Mouse (Mus musculus): Measurements from ENCODE around the gene Toe1. TPM values are rescaled to one million over a fixed set of nuclear protein-coding genes. Genes with fewer than 3 reads are reported as not detected.
A peak's percentile ranks its signal among the peaks of the same experiment; 100 is the strongest.

The Toe1 gene
- total RNA-seq, 2 experiments from 2014 or later, result 5.6 to 5.7 TPM

DNA sequence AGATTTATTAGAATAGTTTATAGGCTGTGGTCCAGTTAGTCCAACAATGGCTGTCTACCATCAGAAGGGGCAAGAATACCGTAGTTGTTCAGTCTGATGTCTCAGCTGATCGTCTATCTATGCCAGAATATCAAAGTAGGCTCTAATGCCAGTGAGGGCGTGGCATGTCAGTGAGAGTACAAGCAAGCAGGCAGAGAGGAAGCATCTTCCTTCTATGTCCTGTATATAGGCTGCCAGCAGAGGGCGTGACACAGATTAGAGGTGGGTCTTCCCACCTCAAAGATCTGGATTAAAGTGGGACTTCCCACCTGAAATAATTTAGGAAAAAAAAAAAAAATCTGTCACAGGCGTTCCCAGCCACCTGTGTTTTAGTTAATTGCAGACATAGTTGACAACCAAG is 7.5 kb downstream of the Toe1 start:
- no peak for DNase-seq
- intact Hi-C loops (cut with DNase I; ENCODE audit: low total_unique reads), result no loop called here

GRCm38 (mm10) chr4:116796442-116797110 is 10.9 kb downstream of the Toe1 start:
- DNase-seq, result no peak

DNA sequence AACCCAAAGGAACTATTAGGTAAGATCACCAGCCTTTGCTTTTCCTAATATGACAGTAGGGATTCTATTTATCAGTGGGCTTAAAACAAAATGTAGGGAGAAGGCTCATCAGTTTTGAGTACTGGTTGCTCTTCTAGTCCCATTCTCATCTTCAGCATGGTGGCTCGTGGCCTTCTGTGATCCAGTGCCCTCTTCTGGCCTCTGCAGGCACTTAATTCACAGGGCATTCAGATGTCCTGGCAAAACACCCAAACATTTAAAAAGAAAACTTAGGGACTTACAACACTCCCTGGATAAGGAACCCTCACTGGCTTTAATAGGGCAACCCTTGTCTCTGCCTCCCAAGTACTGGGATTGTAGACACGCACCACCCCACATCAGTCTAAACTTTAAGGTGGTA is 13.2 kb downstream of the Toe1 start:
- no peak for DNase-seq
- intact Hi-C loops (cut with DNase I; ENCODE audit: low total_unique reads), result no loop called here

More at GRCm38 (mm10) chr4:116796442-116797110, 10.9 kb downstream of the Toe1 start:
- intact Hi-C loops (cut with DNase I; ENCODE audit: low total_unique reads), result no loop called here

DNA sequence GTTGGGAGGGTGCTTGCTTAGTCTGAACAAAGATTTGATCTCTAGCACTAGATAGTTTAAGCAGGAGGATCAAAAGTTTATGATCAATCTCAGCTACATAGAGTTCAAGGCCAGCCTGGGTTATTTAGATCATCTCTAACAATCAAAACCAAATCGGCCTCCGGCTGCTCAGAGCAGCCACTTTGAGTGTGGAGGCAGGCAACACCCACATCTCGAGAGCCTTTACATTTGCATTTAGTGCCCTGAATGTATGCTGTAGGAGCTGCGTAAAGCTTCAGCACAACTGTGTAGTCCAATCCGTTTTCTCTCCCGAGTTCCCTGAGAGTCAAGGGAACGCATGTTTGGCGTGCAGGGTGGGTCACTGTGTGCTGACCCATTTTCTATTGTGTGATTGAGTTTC is 15.0 kb downstream of the Toe1 start:
- no peak for DNase-seq
- intact Hi-C loops (cut with DNase I; ENCODE audit: low total_unique reads), result no loop called here

GRCm38 (mm10) chr4:116788956-116789355 is 18.5 kb downstream of the Toe1 start:
- intact Hi-C loops (cut with DNase I; ENCODE audit: low total_unique reads), result loop anchor here (2.0 kb wide), 1 partner anchor 66 kb away; no protein-coding TSS in a partner anchor
- peak; percentile 72 for DNase-seq

GRCm38 (mm10) chr4:116787985-116788760 is 19.3 kb downstream of the Toe1 start:
- DNase-seq, result peak; percentile 9
- intact Hi-C loops (cut with DNase I; ENCODE audit: low total_unique reads), result loop anchor here (2.0 kb wide), 1 partner anchor 65 kb away; no protein-coding TSS in a partner anchor

DNA sequence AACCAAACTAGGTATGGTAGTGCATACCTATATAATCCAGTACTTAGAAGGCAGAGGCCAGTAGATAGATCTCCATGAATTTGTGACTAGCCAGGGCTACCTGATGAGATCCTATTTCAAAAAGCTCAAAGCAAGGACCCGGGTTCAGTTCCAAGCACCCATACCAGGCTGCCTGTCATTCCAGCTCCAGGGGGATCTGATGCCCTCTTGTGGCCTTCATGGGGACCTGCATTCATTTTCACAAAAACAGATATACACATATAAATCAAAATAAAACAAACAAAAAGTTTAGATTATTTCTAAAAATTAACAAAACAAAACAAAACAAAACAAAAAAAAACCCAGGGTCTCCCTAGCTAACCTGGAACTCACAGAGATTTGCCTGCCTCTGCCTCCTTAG is 20.9 kb downstream of the Toe1 start:
- intact Hi-C loops (cut with DNase I; ENCODE audit: low total_unique reads), result no loop called here
- no peak for DNase-seq

DNA sequence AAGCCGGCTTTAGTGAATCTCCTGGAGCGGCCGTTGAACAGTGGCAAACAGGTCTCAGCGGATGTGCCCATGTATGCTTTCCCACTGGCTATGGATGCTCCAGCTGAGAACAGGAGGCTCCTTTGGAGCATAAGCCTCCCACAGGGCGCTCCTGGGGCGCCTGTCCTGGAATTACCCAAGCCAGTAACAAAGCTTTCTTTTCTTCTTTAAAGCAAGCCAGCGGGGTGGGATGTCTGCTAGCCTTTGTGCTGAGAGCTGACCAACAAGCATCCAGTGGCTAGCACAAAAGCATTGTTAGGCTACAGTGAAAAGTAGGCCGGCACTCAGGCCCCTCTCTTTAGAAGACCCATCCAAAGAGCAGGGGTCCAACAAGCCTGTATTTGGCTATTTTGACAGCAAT is 25.3 kb downstream of the Toe1 start:
- intact Hi-C loops (cut with DNase I; ENCODE audit: low total_unique reads), result no loop called here
- DNase-seq, result no peak

GRCm38 (mm10) chr4:116781366-116781765 is 26.1 kb downstream of the Toe1 start:
- intact Hi-C loops (cut with DNase I; ENCODE audit: low total_unique reads), result no loop called here
- no peak for DNase-seq

DNA sequence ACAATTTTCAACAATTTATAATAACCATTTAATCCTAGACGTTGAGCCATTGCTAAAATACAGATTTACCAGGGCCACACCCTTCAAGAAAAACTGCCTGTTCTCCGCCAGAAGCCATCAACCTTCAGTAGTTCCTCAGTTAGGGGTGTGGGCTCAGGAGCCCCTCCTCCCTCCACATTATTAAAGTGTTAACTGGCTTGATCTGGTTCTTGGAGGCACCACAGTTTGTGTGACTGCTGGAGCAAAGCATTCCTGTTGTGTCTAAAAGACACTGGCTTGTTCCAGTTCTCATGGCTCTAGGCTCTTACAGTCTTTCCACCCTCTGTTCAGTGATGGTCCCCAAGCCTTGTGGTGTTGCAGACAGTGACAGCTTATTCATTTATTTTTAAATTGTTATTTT is 26.9 kb downstream of the Toe1 start:
- intact Hi-C loops (cut with DNase I; ENCODE audit: low total_unique reads), result no loop called here
- DNase-seq, result no peak

DNA sequence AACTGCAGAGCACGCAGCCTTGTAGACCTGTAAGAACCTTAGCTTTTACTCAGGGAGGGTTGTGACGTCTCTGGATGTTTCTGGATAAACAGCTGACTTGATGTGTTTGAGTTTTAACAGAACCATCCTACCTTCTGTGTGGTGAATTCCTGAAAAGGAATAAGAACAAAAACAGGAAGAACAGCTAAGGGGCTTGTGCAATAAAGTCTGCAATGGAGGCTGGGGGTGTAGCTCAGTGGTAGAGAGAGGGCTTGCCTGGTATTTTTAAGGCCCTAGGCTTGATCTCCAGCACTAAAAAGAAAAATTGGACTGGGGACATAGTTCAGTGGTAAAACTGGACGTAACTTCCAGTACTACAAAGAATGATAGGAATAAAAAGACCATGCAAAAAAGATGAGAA is 30.4 kb downstream of the Toe1 start:
- intact Hi-C loops (cut with DNase I; ENCODE audit: low total_unique reads), result no loop called here
- no peak for DNase-seq

DNA sequence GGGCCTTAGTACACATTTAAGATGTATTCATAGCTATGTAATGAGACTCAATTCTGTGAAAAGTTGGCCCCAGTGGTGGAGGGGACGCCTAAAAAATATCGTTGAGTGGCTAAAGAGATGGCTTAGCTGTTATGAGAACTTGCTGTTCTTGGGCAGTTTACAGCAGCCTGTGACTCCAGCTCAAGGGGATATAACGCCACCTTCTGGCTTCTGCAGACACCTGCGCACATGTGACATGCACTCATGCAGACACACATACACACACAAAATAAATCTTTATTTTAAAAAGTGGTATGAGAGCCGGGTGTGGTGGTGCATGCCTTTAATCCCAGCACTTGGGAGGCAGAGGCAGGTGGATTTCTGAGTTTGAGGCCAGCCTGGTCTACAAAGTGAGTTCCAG is 31.0 kb downstream of the Toe1 start:
- DNase-seq, result no peak
- intact Hi-C loops (cut with DNase I; ENCODE audit: low total_unique reads), result no loop called here

DNA sequence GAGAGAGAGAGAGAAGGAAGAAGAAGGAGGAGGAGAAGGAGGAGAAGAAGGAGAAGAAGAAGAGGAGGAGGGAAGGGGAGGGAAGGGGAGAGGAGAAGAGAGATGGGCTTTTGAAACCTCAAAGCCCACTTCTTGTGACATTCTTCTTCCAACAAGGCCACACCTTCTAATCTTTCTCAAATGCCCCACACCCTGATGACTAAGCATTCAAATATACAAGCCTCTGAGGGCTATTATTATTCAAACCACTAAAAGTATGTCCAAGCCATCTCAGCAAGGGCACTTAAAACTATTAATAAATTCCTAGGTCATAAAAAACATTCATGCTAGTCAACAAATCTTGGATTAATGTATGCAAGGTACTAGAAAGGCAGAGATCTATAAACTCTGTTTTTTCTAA is 38.4 kb downstream of the Toe1 start:
- intact Hi-C loops (cut with DNase I; ENCODE audit: low total_unique reads), result no loop called here

DNA sequence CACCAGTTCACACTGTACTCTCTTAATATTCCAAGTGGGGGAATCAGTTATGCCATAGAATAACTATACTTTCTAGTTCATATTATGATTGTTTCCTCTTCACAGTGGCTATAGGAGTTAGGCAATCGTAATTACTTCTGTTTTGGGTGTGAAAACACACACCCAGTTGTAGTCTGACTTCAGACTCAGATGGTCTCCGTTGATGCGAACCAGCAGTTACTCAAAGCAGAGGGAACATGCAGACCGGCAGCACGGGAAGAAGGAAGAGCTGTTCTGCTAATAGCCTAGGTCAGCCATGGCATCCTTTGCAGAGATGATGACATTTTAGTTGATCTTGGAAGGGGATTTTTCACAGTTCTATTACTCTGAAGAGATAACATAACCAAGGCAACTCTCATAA is 38.9 kb downstream of the Toe1 start:
- intact Hi-C loops (cut with DNase I; ENCODE audit: low total_unique reads), result no loop called here

More for the DNA sequence above, 38.4 kb downstream of the Toe1 start:
- DNase-seq, result no peak

DNA sequence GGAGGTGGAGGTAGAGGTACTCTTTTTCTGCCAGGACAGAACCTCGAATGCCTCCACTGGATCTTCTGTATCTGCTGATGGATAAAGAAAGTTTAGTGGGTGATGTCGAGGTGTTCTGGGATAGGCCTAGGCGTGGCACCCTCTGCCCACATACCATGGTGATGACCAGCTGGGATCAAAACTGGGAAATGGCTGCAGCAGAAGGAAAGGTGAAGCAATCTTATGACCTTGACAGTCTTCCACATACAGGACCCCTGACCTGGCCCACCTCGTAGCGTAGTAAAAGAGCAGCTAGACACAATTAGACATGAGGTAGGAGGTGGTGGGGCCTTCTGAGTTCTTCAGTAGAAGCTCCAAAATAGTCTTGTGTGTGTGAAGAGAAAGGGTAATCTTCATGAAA is 43.4 kb downstream of the Toe1 start:
- DNase-seq, result no peak
- intact Hi-C loops (cut with DNase I; ENCODE audit: low total_unique reads), result no loop called here

More for the DNA sequence above, 38.9 kb downstream of the Toe1 start:
- DNase-seq, result no peak

DNA sequence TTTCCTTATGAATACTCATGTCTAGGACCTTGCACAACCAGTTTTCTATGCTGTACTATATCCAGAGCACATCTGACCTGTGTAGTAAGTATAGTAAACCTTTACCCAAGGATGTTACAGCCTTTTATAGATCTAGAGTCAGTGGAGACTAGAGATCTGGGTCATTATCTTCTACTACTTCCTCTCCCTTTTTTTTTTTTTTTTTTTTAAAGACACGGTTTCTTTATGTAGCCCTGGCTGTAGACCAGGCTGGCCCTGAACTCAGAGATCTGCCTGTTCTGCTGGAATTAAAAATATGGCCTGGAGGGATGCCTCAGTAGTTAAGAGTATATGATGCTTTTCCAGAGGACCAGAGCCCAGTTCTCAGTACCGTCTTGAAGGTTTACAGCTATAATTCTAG is 45.5 kb downstream of the Toe1 start:
- intact Hi-C loops (cut with DNase I; ENCODE audit: low total_unique reads), result no loop called here
- DNase-seq, result no peak

DNA sequence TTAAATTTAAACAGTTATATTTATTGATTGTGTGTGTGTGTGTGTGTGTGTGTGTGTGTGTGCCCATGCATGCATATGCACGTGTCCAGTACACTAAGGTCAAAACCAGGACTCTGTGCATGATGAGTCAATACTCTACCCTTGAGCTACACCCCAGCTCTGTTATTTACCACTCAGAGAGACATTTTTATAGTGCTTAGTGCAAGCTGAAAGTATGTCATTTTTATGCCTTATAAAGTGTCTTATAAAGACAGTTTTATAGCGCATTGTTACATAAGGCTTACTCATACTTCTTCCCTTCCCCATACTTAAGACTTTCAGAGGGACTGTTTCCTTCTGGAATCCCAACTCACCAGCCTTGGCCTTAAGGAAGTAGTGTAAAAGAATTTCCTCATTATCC is 57.7 kb downstream of the Toe1 start:
- DNase-seq, result no peak
- intact Hi-C loops (cut with DNase I; ENCODE audit: low total_unique reads), result no loop called here
